Mouse (Mus musculus) embryonic facial prominence, embryonic 15.5 days (tissue): ENCODE data around the gene Grm8. TPM values are rescaled to one million over a fixed set of nuclear protein-coding genes. Genes with fewer than 3 reads are reported as not detected.
A peak's percentile ranks its signal among the peaks of the same experiment; 100 is the strongest.

Experiments
- microRNA counts: library from miRNA; unstranded; fragments of <30 nt; microRNA quantifications from one replicate; lab custom pipeline; 2016
- microRNA-seq: library from miRNA; unstranded; fragments of <30 nt; microRNA quantifications from one replicate; pipeline ENCODE4, GENCODE M21; 2016; ENCODE audit warnings: borderline number of aligned reads
- polyA plus RNA-seq: library from polyadenylated mRNA; unstranded; fragments of >200 nt; fragmentation: Nextera tagmentation; extraction: Ambion mirVana; gene quantifications from 2 replicates; pipeline ENCODE4 v1.2.1, GENCODE M21; 2015

Grm8 gene
- polyA plus RNA-seq, 1 experiment from 2014 or later: 1.9 TPM

MicroRNAs within 50 kb of the gene (microRNA counts, 519-probe panel; counts per million panel counts)
- 2,854 counts per million, percentile 68 among the panel's probes with 10 or more counts for microRNA mmu-miR-592 (lab: Ali Mortazavi, UCI)

Small RNA genes within 50 kb of the gene (microRNA-seq; reads per million reads assigned to microRNA genes)
- 53.6 reads per million, percentile 47 among the genes with 10 or more reads in this experiment for gene Mir592
